Mouse (Mus musculus) CD4-positive naive resting alpha-beta T cell, adult 76 days (primary cell): Measurements from ENCODE around the gene Bpifb5. TPM values are rescaled to one million over a fixed set of nuclear protein-coding genes. Genes with fewer than 3 reads are reported as not detected.

ENCODE experiments used
- total RNA-seq: library from RNA; stranded (reverse); gene quantifications from one replicate; pipeline ENCODE4 v1.2.4, GENCODE M21; 2023

The Bpifb5 gene
- total RNA-seq = not detected

GRCm38 (mm10) chr2:154223265-154223916 lies at the start of gene Bpifb5:
Bpifb5 (plus strand) TSS chr2:154223742.

GRCm38 (mm10) chr2:154190546-154191258 lies 32.8 kb upstream of the Bpifb5 start, which contains the start of gene Bpifb1:
Bpifb1 (plus strand) TSS chr2:154190818.

GRCm38 (mm10) chr2:154257554-154257953 lies 34.0 kb downstream of the Bpifb5 start, which contains the start of gene Bpifb9a:
Bpifb9a (plus strand) TSS chr2:154257854.

Other genes starting within 250 kb of the Bpifb5 start
- gene Bpifa6, start 248.8 kb upstream of the Bpifb5 start, total RNA-seq = not detected
- gene Bpifa2, start 215.5 kb upstream of the Bpifb5 start, total RNA-seq = not detected
- not detected for gene Bpifa3, start 93.4 kb upstream of the Bpifb5 start, total RNA-seq
- not detected for gene Bpifa1, start 80.9 kb upstream of the Bpifb5 start, total RNA-seq
- gene Bpifa5, start 61.1 kb upstream of the Bpifb5 start, total RNA-seq = not detected
- gene Bpifb1, start 32.9 kb upstream of the Bpifb5 start, total RNA-seq = not detected
- not detected for gene Bpifb9a, start 34.1 kb downstream of the Bpifb5 start, total RNA-seq
- gene Bpifb9b, start 83.5 kb downstream of the Bpifb5 start, total RNA-seq = not detected
- 19.3 TPM for gene Cdk5rap1, start 149.3 kb downstream of the Bpifb5 start, total RNA-seq
- gene Snta1, start 184.4 kb downstream of the Bpifb5 start, total RNA-seq = not detected
- gene Cbfa2t2, start 212.7 kb downstream of the Bpifb5 start, total RNA-seq = 37.5 TPM